Mouse (Mus musculus): ENCODE data around the gene Ston1. TPM values are rescaled to one million over a fixed set of nuclear protein-coding genes. Genes with fewer than 3 reads are reported as not detected.

Gene Ston1
- polyA plus RNA-seq, 2 experiments: 11.3 to 34.8 TPM

DNA sequence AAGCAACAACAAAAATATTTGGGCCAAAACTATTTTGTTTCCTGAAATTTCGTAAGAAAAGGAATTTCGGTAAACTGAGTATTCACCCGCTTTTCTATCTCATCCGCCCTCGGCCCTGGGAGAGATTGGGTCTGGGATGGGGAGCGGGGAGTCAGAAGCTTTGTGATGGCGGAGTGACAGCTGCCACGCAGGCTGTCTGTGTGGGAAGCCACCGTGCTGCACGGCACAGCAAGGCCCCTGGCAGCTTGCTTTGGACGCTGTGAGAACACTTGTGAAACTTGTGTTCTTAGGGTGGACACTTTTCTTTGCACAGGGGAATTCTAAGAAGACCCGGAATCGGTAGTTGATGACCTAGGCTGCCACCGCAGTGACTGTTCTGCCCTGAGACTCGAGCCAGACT is 10.1 kb upstream of the Ston1 start:
- Histone ChIP-seq H3K4me1 (ENCODE audit: control insufficient read depth, insufficient read depth, low read length) (no peaks in the 10 kb centered on the region), H3K4me3 (replicated peaks; ENCODE audit: low read length) (no peak overlapping the region), H3K9me3 (ENCODE audit: control insufficient read depth, low read length) (no peaks in the 10 kb centered on the region), H3K27me3 (ENCODE audit: control insufficient read depth, insufficient read depth, low read length) (no peaks in the 10 kb centered on the region), H3K9ac (ENCODE audit: low read depth, low read length, severe bottlenecking) (no peak overlapping the region), H3K36me3 (ENCODE audit: control insufficient read depth, insufficient read depth, low read length) (peaks cover 38% of the 10 kb centered on the region), H3K4me2 (replicated peaks; ENCODE audit: low read depth, low read length, severe bottlenecking) (no peak overlapping the region), H3K27ac (replicated peaks; ENCODE audit: low read depth, low read length) (no peak overlapping the region)
- DNase-seq (ENCODE audit: low spot score) (no peak), ATAC-seq (ENCODE audit: low FRiP score, low read depth) (no peak)
- TF ChIP-seq POLR2A (IDR thresholded peaks at IDR 0.05; ENCODE audit: borderline replicate concordance, extremely low read depth, insufficient read depth, insufficient read length): no peak
- 84% methylated on average over 15 of the region's 15 CpGs for WGBS

DNA sequence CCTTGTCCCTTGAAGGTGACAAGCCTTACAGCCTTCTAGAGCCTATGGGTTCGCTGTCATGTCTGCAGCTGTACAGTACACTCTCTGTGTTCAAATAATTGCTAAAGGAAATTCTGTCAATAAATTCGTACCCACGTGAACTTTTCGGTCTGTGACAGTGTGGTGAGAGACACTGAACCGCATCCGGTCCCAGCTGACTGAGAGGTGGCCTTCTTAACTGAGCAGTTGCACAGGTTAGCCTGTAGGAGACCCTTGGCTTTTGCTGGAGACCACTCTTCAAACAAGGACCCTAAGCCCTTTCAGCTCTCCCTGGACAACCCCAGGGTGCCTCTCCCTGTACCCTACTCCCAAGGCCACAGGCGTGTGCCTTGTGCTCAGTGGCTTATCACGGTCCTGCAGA is 9.3 kb upstream of the Ston1 start:
- Histone ChIP-seq H3K36me3 (ENCODE audit: control insufficient read depth, insufficient read depth, low read length) (peaks cover 38% of the 10 kb centered on the region), H3K4me3 (replicated peaks; ENCODE audit: low read length) (no peak overlapping the region), H3K4me2 (replicated peaks; ENCODE audit: low read depth, low read length, severe bottlenecking) (no peak overlapping the region), H3K9ac (ENCODE audit: low read depth, low read length, severe bottlenecking) (no peak overlapping the region), H3K9me3 (ENCODE audit: control insufficient read depth, low read length) (no peaks in the 10 kb centered on the region), H3K4me1 (ENCODE audit: control insufficient read depth, insufficient read depth, low read length) (no peaks in the 10 kb centered on the region), H3K27me3 (ENCODE audit: control insufficient read depth, insufficient read depth, low read length) (no peaks in the 10 kb centered on the region), H3K27ac (replicated peaks; ENCODE audit: low read depth, low read length) (no peak overlapping the region)
- 95% methylated on average over 8 of the region's 8 CpGs for WGBS
- no peak for ATAC-seq (ENCODE audit: low FRiP score, low read depth)
- TF ChIP-seq POLR2A (IDR thresholded peaks at IDR 0.05; ENCODE audit: borderline replicate concordance, extremely low read depth, insufficient read depth, insufficient read length): no peak
- DNase-seq (ENCODE audit: low spot score): no peak

DNA sequence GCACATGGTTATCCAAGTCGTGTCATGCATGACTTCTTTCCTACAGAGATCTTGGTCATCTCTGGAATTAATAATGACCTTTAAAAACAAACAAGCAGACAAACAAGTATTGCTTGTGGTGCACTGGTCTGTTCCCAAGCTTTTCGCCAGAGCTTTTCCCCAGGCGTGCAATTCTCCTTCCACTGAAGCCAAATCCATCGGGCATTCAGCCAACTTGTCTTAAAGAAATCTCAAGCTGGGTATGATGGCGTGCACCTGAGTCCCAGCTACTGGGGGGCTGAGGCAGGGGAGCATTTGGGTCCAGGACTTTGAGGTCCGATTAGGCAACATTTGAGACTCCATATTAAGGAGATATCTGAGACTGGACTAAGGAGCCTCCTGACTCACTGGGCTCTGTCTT is 7.2 kb upstream of the Ston1 start:
- Histone ChIP-seq H3K4me3 (replicated peaks; ENCODE audit: low read length) (no peak overlapping the region), H3K4me1 (ENCODE audit: control insufficient read depth, insufficient read depth, low read length) (no peaks in the 10 kb centered on the region), H3K27ac (replicated peaks; ENCODE audit: low read depth, low read length) (no peak overlapping the region), H3K27me3 (ENCODE audit: control insufficient read depth, insufficient read depth, low read length) (no peaks in the 10 kb centered on the region), H3K4me2 (replicated peaks; ENCODE audit: low read depth, low read length, severe bottlenecking) (no peak overlapping the region), H3K36me3 (ENCODE audit: control insufficient read depth, insufficient read depth, low read length) (peaks cover 24% of the 10 kb centered on the region), H3K9me3 (ENCODE audit: control insufficient read depth, low read length) (no peaks in the 10 kb centered on the region), H3K9ac (ENCODE audit: low read depth, low read length, severe bottlenecking) (no peak overlapping the region)
- ATAC-seq (ENCODE audit: low FRiP score, low read depth) (no peak), DNase-seq (ENCODE audit: low spot score) (no peak)
- WGBS: 74% methylated on average over 6 of the region's 6 CpGs
- no peak for TF ChIP-seq POLR2A (IDR thresholded peaks at IDR 0.05; ENCODE audit: borderline replicate concordance, extremely low read depth, insufficient read depth, insufficient read length)

- WGBS: 78% methylated on average over 4 of the region's 4 CpGs
- H3K9ac ChIP-seq (ENCODE audit: low read depth, low read length, severe bottlenecking): no peak overlapping the region
Measured at GRCm38 (mm10) chr17:88595071-88595470, 2.4 kb upstream of the Ston1 start.

GRCm38 (mm10) chr17:88596068-88596467 is 1.4 kb upstream of the Ston1 start:
- Histone ChIP-seq H3K9ac (ENCODE audit: low read depth, low read length, severe bottlenecking) (no peak overlapping the region), H3K4me2 (replicated peaks; ENCODE audit: low read depth, low read length, severe bottlenecking) (no peak overlapping the region), H3K9me3 (ENCODE audit: control insufficient read depth, low read length) (no peaks in the 10 kb centered on the region), H3K4me1 (ENCODE audit: control insufficient read depth, insufficient read depth, low read length) (peaks cover 24% of the 10 kb centered on the region), H3K36me3 (ENCODE audit: control insufficient read depth, insufficient read depth, low read length) (no peaks in the 10 kb centered on the region), H3K27me3 (ENCODE audit: control insufficient read depth, insufficient read depth, low read length) (no peaks in the 10 kb centered on the region), H3K4me3 (replicated peaks; ENCODE audit: low read length) (no peak overlapping the region), H3K27ac (replicated peaks; ENCODE audit: low read depth, low read length) (no peak overlapping the region)
- ATAC-seq (ENCODE audit: low FRiP score, low read depth) (no peak), DNase-seq (ENCODE audit: low spot score) (no peak)
- no peak for TF ChIP-seq POLR2A (IDR thresholded peaks at IDR 0.05; ENCODE audit: borderline replicate concordance, extremely low read depth, insufficient read depth, insufficient read length)
- WGBS: 66% methylated on average over 4 of the region's 4 CpGs

More at GRCm38 (mm10) chr17:88595071-88595470, 2.4 kb upstream of the Ston1 start:
- Histone ChIP-seq H3K36me3 (ENCODE audit: control insufficient read depth, insufficient read depth, low read length) (no peaks in the 10 kb centered on the region), H3K4me1 (ENCODE audit: control insufficient read depth, insufficient read depth, low read length) (peaks cover 19% of the 10 kb centered on the region), H3K9me3 (ENCODE audit: control insufficient read depth, low read length) (no peaks in the 10 kb centered on the region), H3K4me2 (replicated peaks; ENCODE audit: low read depth, low read length, severe bottlenecking) (no peak overlapping the region), H3K27ac (replicated peaks; ENCODE audit: low read depth, low read length) (no peak overlapping the region), H3K27me3 (ENCODE audit: control insufficient read depth, insufficient read depth, low read length) (no peaks in the 10 kb centered on the region), H3K4me3 (replicated peaks; ENCODE audit: low read length) (no peak overlapping the region)
- ATAC-seq (ENCODE audit: low FRiP score, low read depth): no peak
- TF ChIP-seq POLR2A (IDR thresholded peaks at IDR 0.05; ENCODE audit: borderline replicate concordance, extremely low read depth, insufficient read depth, insufficient read length): no peak
- no peak for DNase-seq (ENCODE audit: low spot score)

All from limb, embryonic 14.5 days (tissue).